Mouse (Mus musculus): Measurements from ENCODE around the gene Gpr15. TPM values are rescaled to one million over a fixed set of nuclear protein-coding genes. Genes with fewer than 3 reads are reported as not detected.

The Gpr15 gene
- polyA plus RNA-seq, 1 experiment from 2014 or later, result 0.79 TPM

- DNase-seq (ENCODE audit: low spot score), result no peak
These were observed 16.4 kb downstream of the Gpr15 start for GRCm38 (mm10) chr16:58702329-58702932.

- no peak for DNase-seq (ENCODE audit: low spot score)
These were observed 17.1 kb downstream of the Gpr15 start for GRCm38 (mm10) chr16:58701779-58702178.

- DNase-seq (ENCODE audit: low spot score), result no peak
These were observed 17.9 kb downstream of the Gpr15 start for GRCm38 (mm10) chr16:58700816-58701424.

GRCm38 (mm10) chr16:58700174-58700573 is 18.7 kb downstream of the Gpr15 start:
- DNase-seq (ENCODE audit: low spot score), result no peak

- DNase-seq (ENCODE audit: low spot score), result no peak
These were observed 21.6 kb downstream of the Gpr15 start for GRCm38 (mm10) chr16:58697261-58697660.

- DNase-seq (ENCODE audit: low spot score), result no peak
These were observed 22.1 kb downstream of the Gpr15 start for GRCm38 (mm10) chr16:58696796-58697195.

GRCm38 (mm10) chr16:58694091-58694490 is 24.8 kb downstream of the Gpr15 start:
- no peak for DNase-seq (ENCODE audit: low spot score)

GRCm38 (mm10) chr16:58690322-58690732 is 28.5 kb downstream of the Gpr15 start:
- DNase-seq (ENCODE audit: low spot score), result no peak

GRCm38 (mm10) chr16:58689555-58690169 is 29.2 kb downstream of the Gpr15 start:
- DNase-seq (ENCODE audit: low spot score), result no peak

- no peak for DNase-seq (ENCODE audit: low spot score)
These were observed 30.3 kb downstream of the Gpr15 start for GRCm38 (mm10) chr16:58688534-58688933.

- DNase-seq (ENCODE audit: low spot score), result peak; percentile 44
These were observed 33.0 kb downstream of the Gpr15 start for GRCm38 (mm10) chr16:58685548-58686537.

- DNase-seq (ENCODE audit: low spot score), result no peak
These were observed 34.3 kb downstream of the Gpr15 start for GRCm38 (mm10) chr16:58684537-58684936.

GRCm38 (mm10) chr16:58683911-58684310 is 35.0 kb downstream of the Gpr15 start:
- no peak for DNase-seq (ENCODE audit: low spot score)

GRCm38 (mm10) chr16:58682870-58683269 is 36.0 kb downstream of the Gpr15 start:
- no peak for DNase-seq (ENCODE audit: low spot score)

- DNase-seq (ENCODE audit: low spot score), result no peak
These were observed 36.8 kb downstream of the Gpr15 start for GRCm38 (mm10) chr16:58682046-58682445.

- DNase-seq (ENCODE audit: low spot score), result no peak
These were observed 40.2 kb downstream of the Gpr15 start for GRCm38 (mm10) chr16:58678660-58679059.

GRCm38 (mm10) chr16:58677491-58677890 is 41.4 kb downstream of the Gpr15 start:
- no peak for DNase-seq (ENCODE audit: low spot score)

- DNase-seq (ENCODE audit: low spot score), result no peak
These were observed 42.2 kb downstream of the Gpr15 start for GRCm38 (mm10) chr16:58676633-58677032.

- DNase-seq (ENCODE audit: low spot score), result no peak
These were observed 42.7 kb downstream of the Gpr15 start for GRCm38 (mm10) chr16:58676156-58676555.

- no peak for DNase-seq (ENCODE audit: low spot score)
These were observed 43.6 kb downstream of the Gpr15 start for GRCm38 (mm10) chr16:58675256-58675655.

GRCm38 (mm10) chr16:58673811-58674410 is 45.0 kb downstream of the Gpr15 start:
- DNase-seq (ENCODE audit: low spot score), result no peak

Measured in thymus, postnatal 0 days (tissue).